Mouse (Mus musculus) testis, adult 2 months (tissue): Measurements from ENCODE around the gene Coq4. TPM values are rescaled to one million over a fixed set of nuclear protein-coding genes. Genes with fewer than 3 reads are reported as not detected.
A peak's percentile ranks its signal among the peaks of the same experiment; 100 is the strongest.

Source experiments
- H3K27ac ChIP-seq: fragments of 200-500 bp; 2 replicates; pipeline ENCODE4 v1.5.1; 2012; ENCODE audit warnings: low read depth, low read length; ENCODE audit not compliant: control insufficient read depth, insufficient read depth
- H3K27me3 ChIP-seq: fragments of 200-500 bp; 2 replicates; pipeline ENCODE4 v1.6.1; 2012; ENCODE audit warnings: mild to moderate bottlenecking, low read length, moderate library complexity; ENCODE audit not compliant: control insufficient read depth, insufficient read depth
- H3K36me3 ChIP-seq: fragments of 200-500 bp; 2 replicates; pipeline ENCODE4 v1.6.1; 2012; ENCODE audit warnings: mild to moderate bottlenecking, low read length; ENCODE audit not compliant: control insufficient read depth, insufficient read depth
- H3K4me1 ChIP-seq: fragments of 200-500 bp; 2 replicates; pipeline ENCODE4 v1.6.1; 2012; ENCODE audit warnings: low read length; ENCODE audit not compliant: control insufficient read depth, insufficient read depth
- H3K4me3 ChIP-seq: fragments of 200-500 bp; 2 replicates; pipeline ENCODE4 v1.5.1; 2012; ENCODE audit warnings: low read depth, mild to moderate bottlenecking, low read length, moderate library complexity, mixed read lengths; ENCODE audit not compliant: control insufficient read depth
- CTCF ChIP-seq: fragments of 200-500 bp; IDR thresholded peaks from 2 replicates; pipeline ENCODE4 v1.5.1; 2012; ENCODE audit warnings: low read depth, mild to moderate bottlenecking, inconsistent platforms, low read length, moderate library complexity; ENCODE audit not compliant: control insufficient read depth, insufficient read depth, insufficient replicate concordance
- POLR2A ChIP-seq: fragments of 200-500 bp; IDR thresholded peaks from 2 replicates; pipeline ENCODE4 v1.6.1; 2012; ENCODE audit warnings: low read depth, mild to moderate bottlenecking, inconsistent platforms, low read length, moderate library complexity; ENCODE audit not compliant: control insufficient read depth
- polyA plus RNA-seq: library from polyadenylated mRNA; depleted of rRNA; stranded (reverse); fragments of >200 nt; gene quantifications from 2 replicates; pipeline ENCODE4 v1.2.3, GENCODE M21; 2012; rRNA removed

Gene Coq4
- 125 and 134 TPM in 2 replicates for polyA plus RNA-seq

GRCm38 (mm10) chr2:29787104-29787917 lies at the start of gene Coq4:
TSS of gene Coq4 (plus strand) at chr2:29787493.
- Histone ChIP-seq H3K27ac (peak within 1 kb of the TSS; percentile 84), H3K4me3 (peak within 1 kb of the TSS; percentile 96), H3K27me3 (no peaks in the 10 kb centered on the region), H3K4me1 (peaks cover 4% of the 10 kb centered on the region; the same call in 1 of the 2 replicates), H3K36me3 (peaks cover 5% of the 10 kb centered on the region)
- TF ChIP-seq CTCF, result no peak
- peak; percentile 73 for TF ChIP-seq POLR2A

GRCm38 (mm10) chr2:29738799-29739198 lies 48.5 kb upstream of the Coq4 start:
- Histone ChIP-seq H3K27ac (no peak overlapping the region), H3K36me3 (no peaks in the 10 kb centered on the region; the same call in 1 of the 2 replicates), H3K4me3 (no peak overlapping the region), H3K4me1 (no peaks in the 10 kb centered on the region), H3K27me3 (no peaks in the 10 kb centered on the region)
- TF ChIP-seq POLR2A (no peak), CTCF (no peak)

GRCm38 (mm10) chr2:29739368-29739767 lies 47.9 kb upstream of the Coq4 start:
- Histone ChIP-seq H3K36me3 (no peaks in the 10 kb centered on the region; the same call in 1 of the 2 replicates), H3K27ac (no peak overlapping the region), H3K27me3 (no peaks in the 10 kb centered on the region), H3K4me1 (no peaks in the 10 kb centered on the region), H3K4me3 (no peak overlapping the region)
- TF ChIP-seq POLR2A (no peak), CTCF (no peak)

- no peaks in the 10 kb centered on the region; the same call in 1 of the 2 replicates for H3K36me3 ChIP-seq
- H3K27me3 ChIP-seq, result no peaks in the 10 kb centered on the region
- H3K27ac ChIP-seq, result no peak overlapping the region
- H3K4me3 ChIP-seq, result no peak overlapping the region
- no peaks in the 10 kb centered on the region for H3K4me1 ChIP-seq
- TF ChIP-seq POLR2A (no peak), CTCF (no peak)
Measured at GRCm38 (mm10) chr2:29741207-29741606, 46.1 kb upstream of the Coq4 start.

- no peak overlapping the region for H3K27ac ChIP-seq
- peaks cover 7% of the 10 kb centered on the region for H3K4me1 ChIP-seq
- no peaks in the 10 kb centered on the region for H3K36me3 ChIP-seq
- no peaks in the 10 kb centered on the region for H3K27me3 ChIP-seq
- no peak overlapping the region for H3K4me3 ChIP-seq
- TF ChIP-seq POLR2A, result no peak
- TF ChIP-seq CTCF, result no peak
Measured at GRCm38 (mm10) chr2:29744256-29744655, 43.0 kb upstream of the Coq4 start.

GRCm38 (mm10) chr2:29747188-29747782 lies 40.0 kb upstream of the Coq4 start:
- TF ChIP-seq POLR2A (no peak), CTCF (no peak)
- peak overlapping the region; percentile 12; the same call in 1 of the 2 replicates for H3K4me3 ChIP-seq
- no peak overlapping the region for H3K27ac ChIP-seq
- H3K27me3 ChIP-seq, result no peaks in the 10 kb centered on the region
- no peaks in the 10 kb centered on the region for H3K36me3 ChIP-seq
- H3K4me1 ChIP-seq, result peaks cover 23% of the 10 kb centered on the region

GRCm38 (mm10) chr2:29747852-29748251 lies 39.4 kb upstream of the Coq4 start:
- Histone ChIP-seq H3K4me3 (no peak overlapping the region), H3K27me3 (no peaks in the 10 kb centered on the region), H3K4me1 (peaks cover 23% of the 10 kb centered on the region), H3K27ac (no peak overlapping the region), H3K36me3 (no peaks in the 10 kb centered on the region)
- no peak for TF ChIP-seq CTCF
- TF ChIP-seq POLR2A, result no peak
